In genomic region chr19:21337201-21337600, GRCm38 (mm10) we compare ENCODE assay signal across 22 mouse cellular contexts.
DNase-seq lines count a peak whose midpoint lies in the region; ATAC-seq and TF ChIP-seq lines count a peak whose summit lies in the region.
"Had no signal": no experiment of that assay in that cellular context is flagged by ENCODE, and none has a peak within 500 bp of the region (broad histone marks: within the 10 kb centered on the region; RNA-seq: fewer than 3 reads in every experiment).

No protein-coding gene starts in this region.

- no peak overlapping the region for H3K27ac ChIP-seq in forebrain, embryonic 14.5 days (ENCODE audit: low read depth, low read length)
- no peak overlapping the region for H3K27ac ChIP-seq in forebrain, postnatal 0 days (ENCODE audit: low read depth, low read length)
- no peak overlapping the region for H3K27ac ChIP-seq in intestine, embryonic 15.5 days
- H3K27ac ChIP-seq in intestine, postnatal 0 days (ENCODE audit: low read depth, low read length), result no peak overlapping the region
- H3K27ac ChIP-seq in midbrain, embryonic 11.5 days (ENCODE audit: low read depth, low read length), result no peak overlapping the region
- no peak overlapping the region for H3K27ac ChIP-seq in midbrain, embryonic 14.5 days (replicated peaks; ENCODE audit: low read depth, low read length)
- no peak overlapping the region for H3K27ac ChIP-seq in intestine, embryonic 16.5 days (ENCODE audit: low read length)

- DNase-seq in forebrain, embryonic 14.5 days (ENCODE audit: low spot score), result peak; percentile 3
- no peak for DNase-seq in forebrain, postnatal 0 days
- peak; percentile 61 for DNase-seq in midbrain, embryonic 11.5 days (ENCODE audit: low spot score, missing footprints)
- DNase-seq in midbrain, embryonic 14.5 days, result no peak
- no peak for DNase-seq in gastrocnemius, postnatal 10 days
- DNase-seq: adrenal gland, adult 2 months; adrenal gland, adult 8-10 months; adrenal gland, postnatal 10 days; adrenal gland, postnatal 14 days; adrenal gland, postnatal 25 days; adrenal gland, postnatal 36 days; B cell, adult 2 months; cerebellum, adult 11 months; cerebellum, adult 11-12 months had no signal

- no peaks in the 10 kb centered on the region for H3K27me3 ChIP-seq in forebrain, embryonic 14.5 days (replicated peaks; ENCODE audit: control insufficient read depth, insufficient read depth, low read length)
- H3K27me3 ChIP-seq in forebrain, postnatal 0 days (ENCODE audit: insufficient read depth, low read length), result no peaks in the 10 kb centered on the region
- H3K27me3 ChIP-seq in intestine, embryonic 15.5 days (replicated peaks), result no peaks in the 10 kb centered on the region
- peaks cover 14% of the 10 kb centered on the region; the same call in 1 of the 2 replicates for H3K27me3 ChIP-seq in intestine, postnatal 0 days (replicated peaks; ENCODE audit: control insufficient read depth, insufficient read depth, low read length)
- H3K27me3 ChIP-seq in midbrain, embryonic 11.5 days (ENCODE audit: control insufficient read depth, insufficient read depth, low read length), result no peaks in the 10 kb centered on the region
- H3K27me3 ChIP-seq in midbrain, embryonic 14.5 days (ENCODE audit: control insufficient read depth, insufficient read depth, low read length), result no peaks in the 10 kb centered on the region
- H3K27me3 ChIP-seq in intestine, embryonic 16.5 days (replicated peaks; ENCODE audit: control insufficient read depth, insufficient read depth, low read length), result no peaks in the 10 kb centered on the region
- H3K27me3 ChIP-seq: CH12.LX had no signal

- no peaks in the 10 kb centered on the region for H3K9me3 ChIP-seq in forebrain, embryonic 14.5 days (replicated peaks; ENCODE audit: control insufficient read depth, low read length)
- H3K9me3 ChIP-seq in forebrain, postnatal 0 days (ENCODE audit: low read length), result no peaks in the 10 kb centered on the region
- no peaks in the 10 kb centered on the region for H3K9me3 ChIP-seq in intestine, embryonic 15.5 days
- H3K9me3 ChIP-seq in intestine, postnatal 0 days (ENCODE audit: control insufficient read depth), result no peaks in the 10 kb centered on the region
- H3K9me3 ChIP-seq in midbrain, embryonic 11.5 days (ENCODE audit: control insufficient read depth, low read length), result no peaks in the 10 kb centered on the region
- no peaks in the 10 kb centered on the region for H3K9me3 ChIP-seq in midbrain, embryonic 14.5 days (ENCODE audit: control insufficient read depth, low read length)
- no peaks in the 10 kb centered on the region for H3K9me3 ChIP-seq in intestine, embryonic 16.5 days (ENCODE audit: control insufficient read depth, low read length)
- H3K9me3 ChIP-seq: G1E had no signal

- H3K4me3 ChIP-seq in forebrain, embryonic 14.5 days (ENCODE audit: low read depth, low read length), result no peak overlapping the region
- H3K4me3 ChIP-seq in forebrain, postnatal 0 days (ENCODE audit: low read depth, low read length), result no peak overlapping the region
- H3K4me3 ChIP-seq in intestine, embryonic 15.5 days (replicated peaks), result no peak overlapping the region
- no peak overlapping the region for H3K4me3 ChIP-seq in intestine, postnatal 0 days (ENCODE audit: low read depth, low read length)
- H3K4me3 ChIP-seq in midbrain, embryonic 11.5 days (ENCODE audit: low read depth, low read length), result no peak overlapping the region
- no peak overlapping the region for H3K4me3 ChIP-seq in midbrain, embryonic 14.5 days (replicated peaks; ENCODE audit: low read depth, low read length)
- no peak overlapping the region for H3K4me3 ChIP-seq in intestine, embryonic 16.5 days (ENCODE audit: low read length)

- no peaks in the 10 kb centered on the region for H3K4me1 ChIP-seq in forebrain, embryonic 14.5 days (ENCODE audit: control insufficient read depth, insufficient read depth, low read length)
- no peaks in the 10 kb centered on the region for H3K4me1 ChIP-seq in forebrain, postnatal 0 days (ENCODE audit: insufficient read depth)
- H3K4me1 ChIP-seq in intestine, embryonic 15.5 days (replicated peaks), result no peaks in the 10 kb centered on the region
- H3K4me1 ChIP-seq in intestine, postnatal 0 days (replicated peaks; ENCODE audit: control insufficient read depth, insufficient read depth, low read length), result no peaks in the 10 kb centered on the region
- no peaks in the 10 kb centered on the region for H3K4me1 ChIP-seq in midbrain, embryonic 11.5 days (ENCODE audit: control insufficient read depth, insufficient read depth, low read length)
- H3K4me1 ChIP-seq in midbrain, embryonic 14.5 days (ENCODE audit: control insufficient read depth, insufficient read depth, low read length), result no peaks in the 10 kb centered on the region
- no peaks in the 10 kb centered on the region for H3K4me1 ChIP-seq in intestine, embryonic 16.5 days (ENCODE audit: control insufficient read depth, insufficient read depth, low read length)

- H3K9ac ChIP-seq in forebrain, embryonic 14.5 days (ENCODE audit: low read length), result no peak overlapping the region
- no peak overlapping the region for H3K9ac ChIP-seq in forebrain, postnatal 0 days
- no peak overlapping the region for H3K9ac ChIP-seq in intestine, embryonic 15.5 days
- no peak overlapping the region for H3K9ac ChIP-seq in intestine, postnatal 0 days (ENCODE audit: low read depth, low read length)
- H3K9ac ChIP-seq in midbrain, embryonic 11.5 days (ENCODE audit: low read length), result no peak overlapping the region
- H3K9ac ChIP-seq in midbrain, embryonic 14.5 days (replicated peaks; ENCODE audit: low read length), result no peak overlapping the region
- H3K9ac ChIP-seq in intestine, embryonic 16.5 days (ENCODE audit: low read depth, low read length), result no peak overlapping the region

- WGBS in forebrain, embryonic 14.5 days, result 42% methylated on average over 6 of the region's 6 CpGs
- WGBS in forebrain, postnatal 0 days, result 43% methylated on average over 6 of the region's 6 CpGs
- whole genome bisulfite sequencing in intestine, embryonic 15.5 days, result 49% methylated on average over 6 of the region's 6 CpGs
- WGBS in intestine, postnatal 0 days, result 37% methylated on average over 6 of the region's 6 CpGs
- 76% methylated on average over 6 of the region's 6 CpGs for WGBS in midbrain, embryonic 11.5 days
- WGBS in midbrain, embryonic 14.5 days, result 63% methylated on average over 6 of the region's 6 CpGs
- WGBS in intestine, embryonic 16.5 days, result 49% methylated on average over 6 of the region's 6 CpGs

- no peaks in the 10 kb centered on the region for H3K36me3 ChIP-seq in forebrain, embryonic 14.5 days (ENCODE audit: control insufficient read depth, insufficient read depth, low read length)
- no peaks in the 10 kb centered on the region for H3K36me3 ChIP-seq in forebrain, postnatal 0 days (ENCODE audit: insufficient read depth)
- H3K36me3 ChIP-seq in intestine, embryonic 15.5 days, result no peaks in the 10 kb centered on the region
- no peaks in the 10 kb centered on the region for H3K36me3 ChIP-seq in intestine, postnatal 0 days (ENCODE audit: control insufficient read depth, insufficient read depth)
- no peaks in the 10 kb centered on the region for H3K36me3 ChIP-seq in midbrain, embryonic 11.5 days (ENCODE audit: control insufficient read depth, insufficient read depth, low read length)
- no peaks in the 10 kb centered on the region for H3K36me3 ChIP-seq in midbrain, embryonic 14.5 days (ENCODE audit: control insufficient read depth, insufficient read depth, low read length)
- no peaks in the 10 kb centered on the region for H3K36me3 ChIP-seq in intestine, embryonic 16.5 days (ENCODE audit: control insufficient read depth, insufficient read depth, low read length)
- H3K36me3 ChIP-seq: G1E had no signal

- no peak for ATAC-seq in forebrain, embryonic 14.5 days
- no peak for ATAC-seq in forebrain, postnatal 0 days
- ATAC-seq in intestine, embryonic 15.5 days, result peak; percentile 59
- no peak for ATAC-seq in intestine, postnatal 0 days
- no peak for ATAC-seq in midbrain, embryonic 11.5 days (ENCODE audit: low FRiP score)
- ATAC-seq in midbrain, embryonic 14.5 days (ENCODE audit: low FRiP score, low TSS enrichment), result no peak
- ATAC-seq in intestine, embryonic 16.5 days, result peak; percentile 59
- ATAC-seq: activated CD4-positive, CD25-positive, alpha-beta regulatory T cell, adult 4 months; CD4-positive, CD25-positive, alpha-beta regulatory T cell, adult 4 months; Patski had no signal

- H3K4me2 ChIP-seq in forebrain, embryonic 14.5 days (ENCODE audit: low read length), result no peak overlapping the region
- H3K4me2 ChIP-seq in forebrain, postnatal 0 days (ENCODE audit: low read depth), result no peak overlapping the region
- no peak overlapping the region for H3K4me2 ChIP-seq in intestine, embryonic 15.5 days (replicated peaks)
- no peak overlapping the region for H3K4me2 ChIP-seq in intestine, postnatal 0 days (replicated peaks; ENCODE audit: low read depth)
- H3K4me2 ChIP-seq in midbrain, embryonic 11.5 days, result no peak overlapping the region
- no peak overlapping the region for H3K4me2 ChIP-seq in midbrain, embryonic 14.5 days (ENCODE audit: low read length)
- no peak overlapping the region for H3K4me2 ChIP-seq in intestine, embryonic 16.5 days (ENCODE audit: low read depth, low read length)

- no peak for TF ChIP-seq CTCF in forebrain, postnatal 0 days (IDR thresholded peaks at IDR 0.05; ENCODE audit: low read depth)
- no peak for TF ChIP-seq CTCF in intestine, postnatal 0 days (IDR thresholded peaks at IDR 0.05; ENCODE audit: low read depth)

Comparison
In these comparisons a context has a peak if more than half of its experiments do, and no peak if none do; other contexts are left out.
1. ATAC-seq: peak in intestine, embryonic 15.5 days (single experiment) and intestine, embryonic 16.5 days (single experiment); none in forebrain, embryonic 14.5 days (single experiment), forebrain, postnatal 0 days (single experiment), intestine, postnatal 0 days (single experiment), midbrain, embryonic 11.5 days (single experiment) and midbrain, embryonic 14.5 days (single experiment).
2. DNase-seq: peak in forebrain, embryonic 14.5 days (single experiment) and midbrain, embryonic 11.5 days (single experiment); none in forebrain, postnatal 0 days (single experiment), midbrain, embryonic 14.5 days (single experiment) and gastrocnemius, postnatal 10 days (single experiment).